ENCODE assay signal across 22 mouse cellular contexts in genomic region chr8:86862837-86863236, GRCm38 (mm10). TPM values are rescaled to one million over a fixed set of nuclear protein-coding genes. Genes with fewer than 3 reads are reported as not detected.
DNase-seq lines count a peak whose midpoint lies in the region; ATAC-seq and TF ChIP-seq lines count a peak whose summit lies in the region.
"Had no signal": no experiment of that assay in that cellular context is flagged by ENCODE, and none has a peak within 500 bp of the region (broad histone marks: within the 10 kb centered on the region; RNA-seq: fewer than 3 reads in every experiment).

No protein-coding gene starts in this region.

- H3K9ac ChIP-seq in heart, embryonic 13.5 days: no peak overlapping the region
- H3K9ac ChIP-seq in lung, postnatal 0 days (replicated peaks; ENCODE audit: low read depth): no peak overlapping the region
- H3K9ac ChIP-seq: embryonic facial prominence, embryonic 13.5 days; forebrain, embryonic 13.5 days; forebrain, postnatal 0 days; heart, embryonic 12.5 days; hindbrain, embryonic 13.5 days had no signal

- TF ChIP-seq EP300 in lung, postnatal 0 days (IDR thresholded peaks at IDR 0.05): no peak

- no peak for TF ChIP-seq CTCF in lung, postnatal 0 days (IDR thresholded peaks at IDR 0.05)

- no peak overlapping the region for H3K4me2 ChIP-seq in heart, embryonic 13.5 days
- no peak overlapping the region for H3K4me2 ChIP-seq in lung, postnatal 0 days (replicated peaks; ENCODE audit: low read depth, low read length)
- H3K4me2 ChIP-seq: embryonic facial prominence, embryonic 13.5 days; forebrain, embryonic 13.5 days; heart, embryonic 12.5 days; hindbrain, embryonic 13.5 days had no signal

- H3K4me1 ChIP-seq in heart, embryonic 13.5 days: peaks cover 60% of the 10 kb centered on the region
- H3K4me1 ChIP-seq in lung, postnatal 0 days (ENCODE audit: insufficient read depth, low read depth, low read length): no peaks in the 10 kb centered on the region
- H3K4me1 ChIP-seq: forebrain, embryonic 13.5 days had no signal

- no peaks in the 10 kb centered on the region for H3K27me3 ChIP-seq in heart, embryonic 13.5 days (replicated peaks)
- H3K27me3 ChIP-seq in lung, postnatal 0 days (replicated peaks; ENCODE audit: insufficient read depth, low read length): no peaks in the 10 kb centered on the region
- H3K27me3 ChIP-seq: embryonic facial prominence, embryonic 13.5 days; forebrain, embryonic 13.5 days; heart, embryonic 12.5 days; hindbrain, embryonic 13.5 days had no signal

- H3K27ac ChIP-seq in heart, embryonic 13.5 days (replicated peaks): peak overlapping the region; percentile 62
- no peak overlapping the region for H3K27ac ChIP-seq in lung, postnatal 0 days (ENCODE audit: low read length)
- H3K27ac ChIP-seq: embryonic facial prominence, embryonic 13.5 days; forebrain, embryonic 13.5 days; hindbrain, embryonic 13.5 days; hindbrain, postnatal 0 days had no signal

- no peak for ATAC-seq in heart, embryonic 13.5 days (ENCODE audit: extremely low read depth, insufficient number of reproducible peaks, low FRiP score, low TSS enrichment)
- ATAC-seq in lung, postnatal 0 days: no peak
- ATAC-seq in activated CD4-positive, CD25-positive, alpha-beta regulatory T cell, adult 4 months: no peak
- ATAC-seq: forebrain, embryonic 13.5 days; forebrain, postnatal 0 days; hindbrain, postnatal 0 days had no signal

- peaks cover 31% of the 10 kb centered on the region for H3K36me3 ChIP-seq in heart, embryonic 13.5 days
- H3K36me3 ChIP-seq in lung, postnatal 0 days (ENCODE audit: insufficient read depth, low read length): 0 out of 2 replicates have a peak, but pooled peaks cover 7% of the 10 kb centered on the region

- no peaks in the 10 kb centered on the region for H3K9me3 ChIP-seq in heart, embryonic 13.5 days
- H3K9me3 ChIP-seq in lung, postnatal 0 days (ENCODE audit: low read length): no peaks in the 10 kb centered on the region
- H3K9me3 ChIP-seq: embryonic facial prominence, embryonic 13.5 days; forebrain, embryonic 13.5 days; heart, embryonic 12.5 days; hindbrain, embryonic 13.5 days had no signal

- DNase-seq in heart, adult 9 months (ENCODE audit: low spot score in 2 of 2): no peak
- DNase-seq in lung, postnatal 0 days (ENCODE audit: low spot score): peak; percentile 30
- no peak for DNase-seq in lung, postnatal 14 days
- DNase-seq in 3T3-L1 (ENCODE audit: low read depth, low spot score) (peak; percentile 73), NIH3T3 (ENCODE audit: low read depth) (peak; percentile 43)
- no peak for DNase-seq in kidney, adult 18-20 months
- DNase-seq: adrenal gland, postnatal 14 days; B cell, adult 2 months; cerebellum, adult 18-20 months; cerebellum, adult 9-11 months; cerebellum, postnatal 36 days; forebrain, postnatal 0 days; gastrocnemius, postnatal 25 days; heart, adult 11 months; kidney, adult 11 months had no signal

- 31% methylated on average over 4 of the region's 4 CpGs for WGBS in heart, embryonic 13.5 days
- 49% methylated on average over 4 of the region's 4 CpGs for WGBS in lung, postnatal 0 days

- no peak overlapping the region for H3K4me3 ChIP-seq in heart, embryonic 13.5 days
- no peak overlapping the region for H3K4me3 ChIP-seq in lung, postnatal 0 days (ENCODE audit: low read depth, low read length)
- H3K4me3 ChIP-seq: embryonic facial prominence, embryonic 13.5 days; forebrain, embryonic 13.5 days; heart, embryonic 12.5 days; hindbrain, embryonic 13.5 days had no signal

RNA-seq across cellular contexts. Expression of gene N4bp1, which starts 22.2 kb away (rescaled TPM):
- polyA plus RNA-seq in heart, embryonic 13.5 days (2015; fragmentation: Nextera tagmentation; extraction: Ambion mirVana): 6.2 and 6.7 TPM in 2 replicates
- 5.4 and 6.4 TPM in 2 replicates for polyA plus RNA-seq in lung, postnatal 0 days (2015; fragmentation: Nextera tagmentation; extraction: Ambion mirVana)
- 10 to 100 TPM in 1 of 2 experiments, 1 to 10 TPM in 1; 10.0 to 11.8 TPM for polyA plus RNA-seq in activated CD4-positive, CD25-positive, alpha-beta regulatory T cell, adult 4 months (2017; shearing (Covaris generic))

Comparison
In these comparisons a context has a peak if more than half of its experiments do, and no peak if none do; other contexts are left out.
1. DNase-seq: peak in lung, postnatal 0 days (single experiment), 3T3-L1 (single experiment) and NIH3T3 (single experiment); none in heart, adult 9 months (0 of 2), lung, postnatal 14 days (single experiment) and kidney, adult 18-20 months (single experiment).